Mouse (Mus musculus): Measurements from ENCODE around the gene Bsg. TPM values are rescaled to one million over a fixed set of nuclear protein-coding genes. Genes with fewer than 3 reads are reported as not detected.

Bsg gene
- total RNA-seq, 1 experiment from 2014 or later: 235 TPM

DNA sequence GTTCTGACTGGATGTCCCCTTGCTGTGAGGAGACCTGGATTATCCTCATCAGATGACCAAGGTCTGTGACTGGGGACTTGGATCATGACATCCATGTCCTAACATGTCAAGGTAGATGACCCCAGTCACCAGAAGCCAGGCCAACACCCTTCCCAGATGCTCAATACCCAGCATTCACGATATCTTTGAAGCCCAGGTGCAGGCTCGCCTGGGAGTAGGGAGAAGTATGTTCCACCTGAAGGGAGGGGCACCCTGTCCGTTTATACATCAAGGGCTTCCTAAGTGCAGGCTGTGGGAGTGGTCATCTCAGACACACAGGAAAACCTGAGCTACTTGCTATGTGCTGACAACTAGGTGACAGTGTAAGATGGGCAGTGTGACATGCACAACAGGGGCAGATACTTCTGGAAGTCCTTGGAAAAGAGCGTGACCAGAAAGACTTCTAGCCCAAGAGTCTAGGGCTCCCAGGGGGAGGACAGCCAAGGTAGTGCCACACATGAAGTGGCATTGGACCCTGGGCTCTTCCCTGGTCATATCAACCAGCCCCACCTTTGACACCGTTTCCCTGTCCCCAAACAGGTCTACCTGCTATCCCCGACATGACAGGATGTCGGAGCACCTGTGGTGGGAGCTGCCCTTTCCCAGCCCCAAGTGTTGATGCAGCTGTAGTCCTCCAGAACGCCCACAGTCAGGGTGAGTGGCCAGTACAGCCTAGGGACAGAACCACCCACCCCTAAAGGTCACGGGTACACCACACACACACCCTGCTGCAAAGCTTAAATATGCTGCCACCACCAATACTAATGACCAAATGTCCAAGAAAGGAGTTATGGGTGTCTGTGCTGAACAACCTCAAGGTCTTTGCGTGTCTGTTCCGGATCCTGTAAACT is 23.4 kb upstream of the Bsg start:
- peak; percentile 5 to 13 for ATAC-seq (replicated peaks in 1 of 2; ENCODE audit: insufficient read depth in 1 of 2, low FRiP score in 2 of 2, low TSS enrichment in 1 of 2, low read depth in 1 of 2, poor library complexity in 2 of 2, severe bottlenecking in 2 of 2)

DNA sequence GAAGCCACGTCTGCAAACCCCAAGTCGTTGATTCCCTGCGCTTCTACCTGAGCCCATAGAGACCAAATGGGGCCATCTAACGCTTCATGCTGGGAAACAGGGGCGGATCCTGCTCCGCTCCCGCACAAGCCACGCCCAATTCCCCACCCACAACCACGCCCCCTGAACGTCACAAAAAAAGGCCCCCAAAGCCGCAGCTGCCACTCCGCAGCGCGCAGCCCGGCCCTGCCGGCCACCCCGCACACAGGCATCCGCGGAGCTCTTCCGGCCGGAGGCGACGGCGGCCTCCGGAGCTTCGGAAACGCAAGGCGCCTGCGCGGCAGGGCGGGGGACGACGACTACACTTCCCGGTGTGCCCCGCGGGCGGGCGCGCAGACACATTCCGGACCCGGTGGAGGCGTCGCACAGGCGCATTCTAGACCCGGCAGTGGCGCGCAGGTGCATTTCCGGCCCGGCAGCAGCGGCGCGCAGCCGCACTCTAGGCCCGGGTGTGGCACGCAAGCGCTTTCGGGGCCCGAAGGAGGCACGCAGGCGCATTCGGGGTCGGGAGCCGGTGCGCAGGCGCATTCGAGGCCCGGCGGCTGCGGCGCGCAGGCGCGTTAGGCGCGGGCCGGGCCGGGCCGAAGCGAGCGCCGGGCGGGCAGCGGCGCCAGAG is 22.6 kb upstream of the Bsg start, which contains the start of gene Cdc34:
Cdc34 (plus strand) TSS at position 605 of the 655 bp plus-strand sequence.
- ATAC-seq (replicated peaks in 1 of 2; ENCODE audit: insufficient read depth in 1 of 2, low FRiP score in 2 of 2, low TSS enrichment in 1 of 2, low read depth in 1 of 2, poor library complexity in 2 of 2, severe bottlenecking in 2 of 2): peak; percentile 78 to 79

DNA sequence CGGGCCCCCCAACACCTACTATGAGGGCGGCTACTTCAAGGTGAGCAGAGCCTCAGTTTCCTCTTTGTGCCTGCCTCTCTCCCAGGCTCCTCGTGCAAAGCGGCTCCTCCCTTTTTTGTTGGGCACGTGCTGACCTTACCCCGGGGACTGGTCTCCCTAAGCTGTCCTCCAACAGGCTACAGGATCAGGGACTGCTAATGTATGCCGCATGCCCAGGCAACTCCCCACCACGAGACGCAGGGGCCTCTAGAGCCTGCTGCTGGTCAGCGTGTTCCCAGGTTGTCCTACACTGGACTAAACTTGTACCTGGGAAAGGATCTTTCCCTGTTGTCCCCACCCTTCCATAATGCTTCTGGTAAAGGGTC is 21.8 kb upstream of the Bsg start:
- ATAC-seq (replicated peaks in 1 of 2; ENCODE audit: insufficient read depth in 1 of 2, low FRiP score in 2 of 2, low TSS enrichment in 1 of 2, low read depth in 1 of 2, poor library complexity in 2 of 2, severe bottlenecking in 2 of 2): no peak

DNA sequence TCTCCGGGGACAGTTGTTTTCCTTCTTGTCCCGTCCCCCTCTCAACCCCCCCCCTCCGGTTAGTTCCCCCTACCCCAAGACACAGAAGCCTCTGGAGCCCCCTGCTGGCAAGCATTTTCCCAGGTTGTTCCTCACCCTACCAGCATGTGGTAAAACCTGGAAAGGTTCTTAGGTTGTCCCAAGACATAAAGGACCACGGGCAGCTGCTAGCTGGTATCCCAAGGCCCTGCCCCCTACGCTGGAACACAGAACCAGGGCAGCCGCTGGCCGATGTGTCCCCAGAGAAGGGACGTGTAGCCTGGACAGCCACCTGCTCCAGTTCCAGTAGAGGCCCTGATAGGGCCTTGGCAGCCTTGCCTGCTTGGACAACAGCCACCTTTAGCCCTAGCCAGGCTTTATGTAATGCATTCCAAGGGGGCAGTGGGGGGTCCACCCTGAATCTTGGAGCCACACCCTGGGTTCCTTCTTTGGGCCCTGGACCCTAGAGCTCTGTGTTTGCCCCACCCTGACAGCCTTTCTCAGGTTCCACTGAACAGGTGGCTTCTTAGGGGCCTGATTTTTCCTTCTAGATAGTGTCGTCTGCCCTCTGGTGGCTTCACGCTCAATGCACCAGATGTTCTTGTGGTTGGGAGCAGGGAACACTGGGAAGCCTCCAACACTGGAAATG is 21.2 kb upstream of the Bsg start:
- ATAC-seq (replicated peaks in 1 of 2; ENCODE audit: insufficient read depth in 1 of 2, low FRiP score in 2 of 2, low TSS enrichment in 1 of 2, low read depth in 1 of 2, poor library complexity in 2 of 2, severe bottlenecking in 2 of 2): no peak

DNA sequence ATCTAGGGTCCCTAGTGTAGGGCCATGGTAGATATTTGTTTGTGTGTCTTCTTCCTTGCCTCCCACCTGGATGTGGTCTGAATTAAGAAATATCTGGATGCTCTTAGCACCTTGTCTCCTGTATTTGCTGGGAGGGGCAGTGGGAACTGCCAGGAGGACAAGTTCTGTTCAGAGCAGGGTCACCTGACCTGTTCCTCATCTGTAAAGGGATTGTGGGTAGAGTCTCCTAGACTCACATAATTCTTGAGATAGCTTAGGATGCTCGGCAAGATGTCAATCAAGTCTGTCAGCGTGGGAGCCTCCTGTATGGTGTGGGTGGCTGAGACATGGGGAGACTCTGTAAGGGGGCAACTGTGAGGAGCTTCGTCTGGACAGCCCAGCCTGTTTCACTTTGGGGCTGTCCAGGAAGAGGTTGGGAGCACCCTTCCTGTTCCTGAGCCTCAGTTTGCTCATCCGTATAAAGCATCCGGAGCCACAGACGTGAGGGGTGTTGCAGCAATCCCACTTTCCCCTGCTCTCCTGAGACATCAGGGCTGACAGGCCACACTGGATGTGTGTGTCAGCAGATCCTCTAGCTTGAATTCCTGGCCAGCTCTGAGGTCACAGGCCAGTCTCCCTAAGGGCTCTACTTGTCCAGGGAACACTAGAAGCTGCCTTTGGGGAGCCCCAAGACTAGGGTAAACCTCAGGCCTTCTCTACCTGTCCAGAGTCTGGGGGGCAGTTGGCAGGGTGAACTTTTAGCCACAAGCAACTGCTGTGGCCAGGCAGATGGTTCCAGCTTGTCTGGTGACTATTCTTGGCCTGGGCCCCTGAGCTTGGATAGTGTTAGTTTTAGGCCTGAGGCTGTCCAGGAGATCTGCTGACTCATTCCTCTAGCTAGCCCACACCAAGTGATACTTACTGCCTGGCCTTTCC is 20.3 kb upstream of the Bsg start:
- ATAC-seq (replicated peaks in 1 of 2; ENCODE audit: insufficient read depth in 1 of 2, low FRiP score in 2 of 2, low TSS enrichment in 1 of 2, low read depth in 1 of 2, poor library complexity in 2 of 2, severe bottlenecking in 2 of 2): no peak

DNA sequence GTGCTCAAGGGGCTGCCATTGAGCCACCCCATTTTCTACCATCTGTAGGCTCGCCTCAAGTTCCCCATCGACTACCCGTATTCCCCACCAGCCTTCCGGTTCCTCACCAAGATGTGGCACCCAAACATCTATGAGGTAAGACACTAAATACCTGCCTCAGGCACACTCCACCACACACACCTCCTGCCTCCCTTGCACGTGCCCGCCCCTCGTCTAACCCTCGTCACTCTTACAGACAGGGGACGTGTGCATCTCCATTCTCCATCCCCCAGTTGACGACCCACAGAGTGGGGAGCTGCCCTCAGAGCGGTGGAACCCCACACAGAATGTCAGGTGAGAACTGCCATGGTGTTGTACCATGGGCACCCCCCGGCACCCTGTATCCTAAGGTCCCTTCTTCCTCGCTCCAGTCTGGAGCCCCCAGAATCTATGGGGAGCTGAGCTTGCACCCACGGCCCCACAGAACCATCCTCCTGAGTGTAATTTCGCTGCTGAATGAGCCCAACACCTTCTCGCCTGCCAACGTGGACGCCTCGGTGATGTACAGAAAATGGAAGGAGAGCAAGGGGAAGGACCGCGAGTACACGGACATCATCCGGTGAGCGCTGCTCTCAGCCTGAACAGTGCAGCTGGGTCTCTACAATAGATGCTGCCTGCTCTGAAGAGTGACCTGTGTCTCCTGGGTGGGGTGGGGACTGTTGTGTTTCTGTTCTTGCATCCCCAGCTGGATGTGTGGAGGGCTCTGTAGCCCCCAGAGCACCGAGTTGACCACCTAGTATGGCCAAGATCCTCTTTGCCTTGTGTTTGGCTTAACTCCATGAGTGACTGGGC is 19.3 kb upstream of the Bsg start:
- no peak for ATAC-seq (replicated peaks in 1 of 2; ENCODE audit: insufficient read depth in 1 of 2, low FRiP score in 2 of 2, low TSS enrichment in 1 of 2, low read depth in 1 of 2, poor library complexity in 2 of 2, severe bottlenecking in 2 of 2)

DNA sequence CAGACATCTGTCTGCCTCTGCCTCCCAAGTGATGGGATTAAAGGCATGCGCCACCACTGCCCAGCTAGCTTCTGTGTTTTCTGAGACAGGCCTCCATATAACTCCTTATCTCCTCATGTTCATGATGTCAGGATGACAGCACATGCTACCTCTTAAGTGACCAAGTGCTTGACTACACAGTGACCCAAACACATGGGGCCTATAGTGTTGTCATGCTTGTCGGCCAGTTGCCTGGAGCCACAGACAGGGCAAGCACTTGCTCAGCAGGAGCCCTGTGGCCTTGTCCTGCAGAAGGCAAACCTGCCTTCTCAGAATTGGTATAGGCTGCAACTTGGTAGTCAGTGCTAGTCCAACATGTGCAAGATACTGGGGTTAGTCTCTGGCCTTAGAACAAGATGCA is 18.1 kb upstream of the Bsg start:
- no peak for ATAC-seq (replicated peaks in 1 of 2; ENCODE audit: insufficient read depth in 1 of 2, low FRiP score in 2 of 2, low TSS enrichment in 1 of 2, low read depth in 1 of 2, poor library complexity in 2 of 2, severe bottlenecking in 2 of 2)

DNA sequence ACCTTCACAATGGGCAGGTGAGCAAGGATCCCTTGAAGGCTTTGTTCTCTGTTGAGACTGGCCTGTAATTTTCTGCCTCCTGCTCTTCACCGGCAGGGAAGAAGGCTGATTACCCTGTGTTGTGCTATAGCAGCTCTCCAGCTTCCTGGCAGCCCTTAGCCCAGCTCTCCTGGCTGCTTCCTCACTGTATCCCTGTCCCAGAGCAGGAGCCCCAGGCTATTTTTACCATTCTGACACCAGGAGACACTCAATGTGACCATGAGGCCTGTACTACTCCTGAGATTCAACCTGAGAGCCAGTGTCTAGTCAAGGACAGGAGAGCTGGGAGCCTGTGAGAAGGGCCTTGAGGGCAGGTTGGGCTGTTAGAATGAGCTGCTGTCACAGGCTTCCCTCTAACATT is 17.6 kb upstream of the Bsg start:
- no peak for ATAC-seq (replicated peaks in 1 of 2; ENCODE audit: insufficient read depth in 1 of 2, low FRiP score in 2 of 2, low TSS enrichment in 1 of 2, low read depth in 1 of 2, poor library complexity in 2 of 2, severe bottlenecking in 2 of 2)

DNA sequence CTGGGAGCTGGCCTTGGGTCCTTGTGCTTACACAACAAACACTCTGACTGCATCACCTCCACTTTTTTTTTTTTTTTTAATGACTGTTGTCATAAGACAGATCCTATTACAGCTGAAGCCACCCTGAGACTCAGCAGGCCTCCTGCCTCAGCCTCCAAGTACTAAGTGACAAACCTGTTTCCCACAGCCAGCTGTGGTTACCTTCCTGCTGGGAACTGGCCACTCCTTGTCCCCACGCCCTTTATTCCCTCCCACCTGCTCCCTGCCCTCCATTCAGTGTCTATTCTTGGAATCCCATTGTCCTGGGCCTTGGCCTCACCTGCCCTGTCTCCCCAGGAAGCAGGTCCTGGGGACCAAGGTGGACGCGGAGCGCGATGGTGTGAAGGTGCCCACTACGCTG is 16.8 kb upstream of the Bsg start:
- ATAC-seq (replicated peaks in 1 of 2; ENCODE audit: insufficient read depth in 1 of 2, low FRiP score in 2 of 2, low TSS enrichment in 1 of 2, low read depth in 1 of 2, poor library complexity in 2 of 2, severe bottlenecking in 2 of 2): no peak

DNA sequence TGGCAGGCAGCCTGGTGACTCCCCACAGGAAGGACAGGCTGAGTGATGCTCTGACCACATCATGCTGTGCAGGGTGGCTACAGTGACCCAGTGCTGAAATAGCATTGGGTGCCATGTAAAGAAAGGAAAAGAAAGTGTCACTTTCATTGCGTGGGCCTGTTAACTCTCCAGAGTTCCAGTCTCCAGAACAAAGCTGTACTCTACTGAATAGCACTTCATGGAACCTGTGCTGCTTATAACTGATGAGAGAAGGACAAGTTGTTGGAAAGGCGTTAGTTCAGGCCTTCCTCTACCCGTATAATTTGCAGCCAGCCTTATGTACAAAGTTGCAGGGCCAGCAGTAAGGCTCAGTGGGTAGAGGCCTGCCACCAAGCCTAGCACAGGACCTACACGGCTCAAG is 15.6 kb upstream of the Bsg start, which contains the start of gene Gzmm:
Gzmm (plus strand) TSS at position 301 of the 400 bp plus-strand sequence.
- no peak for ATAC-seq (replicated peaks in 1 of 2; ENCODE audit: insufficient read depth in 1 of 2, low FRiP score in 2 of 2, low TSS enrichment in 1 of 2, low read depth in 1 of 2, poor library complexity in 2 of 2, severe bottlenecking in 2 of 2)

DNA sequence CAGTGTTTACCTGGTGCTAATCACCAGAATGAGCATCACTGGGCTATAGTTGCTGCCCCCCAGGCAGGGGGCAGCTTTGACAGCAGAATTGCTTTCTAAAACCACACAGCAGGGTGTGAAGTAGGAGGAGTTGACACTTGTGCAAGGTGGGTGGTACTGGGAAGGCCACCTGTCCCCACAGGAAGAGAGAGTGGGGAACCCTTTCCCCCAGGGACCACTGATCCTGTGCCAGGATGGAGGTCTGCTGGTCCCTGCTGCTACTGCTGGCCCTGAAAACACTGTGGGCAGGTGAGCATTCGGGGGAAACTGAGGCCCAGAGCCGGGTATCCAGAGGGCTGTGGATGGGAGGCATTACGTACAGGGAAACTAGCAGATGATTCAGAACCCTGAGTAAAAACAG is 15.1 kb upstream of the Bsg start:
- ATAC-seq (replicated peaks in 1 of 2; ENCODE audit: insufficient read depth in 1 of 2, low FRiP score in 2 of 2, low TSS enrichment in 1 of 2, low read depth in 1 of 2, poor library complexity in 2 of 2, severe bottlenecking in 2 of 2): no peak

DNA sequence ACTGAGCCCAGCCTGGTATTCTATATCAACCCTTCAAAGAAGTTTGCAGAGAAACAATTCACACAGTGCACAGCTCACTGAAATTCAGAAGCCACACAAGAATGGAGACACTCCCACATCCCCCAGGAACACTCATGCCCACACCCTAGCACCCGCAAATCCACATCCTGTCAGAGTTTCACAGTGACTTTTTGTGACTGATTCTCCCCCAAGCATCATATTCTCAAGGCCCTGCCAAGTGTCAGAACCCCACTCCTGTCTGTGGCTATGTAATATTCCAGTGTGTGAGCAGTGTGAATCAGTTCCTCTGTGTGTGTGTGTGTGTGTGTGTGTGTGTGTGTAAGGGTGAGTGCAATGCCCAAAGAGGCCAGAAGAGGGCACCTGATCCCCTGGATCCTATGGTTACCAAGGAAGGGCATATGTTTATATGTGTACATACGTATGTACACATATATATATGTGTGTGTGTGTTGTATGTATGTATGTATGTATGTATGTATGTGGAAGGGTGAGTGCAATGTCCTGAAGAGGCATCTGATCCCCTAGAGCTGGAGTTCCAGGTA is 12.2 kb upstream of the Bsg start:
- ATAC-seq (replicated peaks in 1 of 2; ENCODE audit: insufficient read depth in 1 of 2, low FRiP score in 2 of 2, low TSS enrichment in 1 of 2, low read depth in 1 of 2, poor library complexity in 2 of 2, severe bottlenecking in 2 of 2): no peak

DNA sequence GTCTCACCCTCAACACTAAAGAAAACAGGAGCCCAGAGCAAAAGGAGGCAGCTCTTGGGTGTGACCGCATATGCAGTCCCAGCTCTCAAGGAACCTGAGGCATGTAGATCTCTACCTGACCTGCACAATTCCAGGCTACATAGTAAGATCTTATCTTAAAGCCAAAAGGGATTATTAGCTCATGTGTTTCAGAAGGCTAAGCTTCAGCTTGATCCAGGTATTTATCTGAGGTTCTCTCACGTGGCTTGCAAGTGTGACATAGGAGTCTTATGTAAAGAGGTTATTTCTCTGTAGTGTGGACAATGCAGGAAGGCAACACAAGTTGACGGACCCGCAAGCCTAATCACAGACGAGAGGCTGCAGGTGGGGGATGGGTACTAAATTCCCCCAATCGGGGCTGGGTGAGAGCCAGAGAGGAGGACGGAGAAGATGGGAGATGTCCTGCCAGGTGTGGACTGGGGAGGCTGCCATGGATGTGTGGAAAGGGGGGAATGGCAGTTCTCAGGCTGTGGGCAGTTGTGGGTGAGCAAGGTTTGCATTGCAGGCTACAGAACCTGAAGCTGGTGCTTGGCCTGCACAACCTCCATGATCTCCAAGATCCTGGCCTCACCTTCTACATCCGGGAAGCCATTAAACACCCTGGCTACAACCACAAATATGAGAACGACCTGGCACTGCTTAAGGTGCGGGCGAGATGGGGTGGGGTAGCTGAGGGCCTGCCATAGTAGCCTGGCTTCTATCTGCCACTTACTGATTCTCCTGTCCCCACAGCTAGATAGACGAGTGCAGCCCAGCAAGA is 10.5 kb upstream of the Bsg start:
- no peak for ATAC-seq (replicated peaks in 1 of 2; ENCODE audit: insufficient read depth in 1 of 2, low FRiP score in 2 of 2, low TSS enrichment in 1 of 2, low read depth in 1 of 2, poor library complexity in 2 of 2, severe bottlenecking in 2 of 2)

DNA sequence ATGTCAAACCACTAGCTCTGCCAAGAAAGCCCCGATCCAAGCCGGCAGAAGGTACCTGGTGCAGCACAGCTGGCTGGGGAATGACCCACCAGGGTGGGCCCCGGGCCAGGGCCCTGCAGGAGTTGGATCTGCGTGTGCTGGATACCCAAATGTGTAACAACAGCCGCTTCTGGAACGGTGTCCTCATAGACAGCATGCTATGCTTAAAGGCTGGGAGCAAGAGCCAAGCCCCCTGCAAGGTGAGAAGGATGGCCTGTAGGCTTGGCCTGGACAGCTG is 10.0 kb upstream of the Bsg start:
- no peak for ATAC-seq (replicated peaks in 1 of 2; ENCODE audit: insufficient read depth in 1 of 2, low FRiP score in 2 of 2, low TSS enrichment in 1 of 2, low read depth in 1 of 2, poor library complexity in 2 of 2, severe bottlenecking in 2 of 2)

DNA sequence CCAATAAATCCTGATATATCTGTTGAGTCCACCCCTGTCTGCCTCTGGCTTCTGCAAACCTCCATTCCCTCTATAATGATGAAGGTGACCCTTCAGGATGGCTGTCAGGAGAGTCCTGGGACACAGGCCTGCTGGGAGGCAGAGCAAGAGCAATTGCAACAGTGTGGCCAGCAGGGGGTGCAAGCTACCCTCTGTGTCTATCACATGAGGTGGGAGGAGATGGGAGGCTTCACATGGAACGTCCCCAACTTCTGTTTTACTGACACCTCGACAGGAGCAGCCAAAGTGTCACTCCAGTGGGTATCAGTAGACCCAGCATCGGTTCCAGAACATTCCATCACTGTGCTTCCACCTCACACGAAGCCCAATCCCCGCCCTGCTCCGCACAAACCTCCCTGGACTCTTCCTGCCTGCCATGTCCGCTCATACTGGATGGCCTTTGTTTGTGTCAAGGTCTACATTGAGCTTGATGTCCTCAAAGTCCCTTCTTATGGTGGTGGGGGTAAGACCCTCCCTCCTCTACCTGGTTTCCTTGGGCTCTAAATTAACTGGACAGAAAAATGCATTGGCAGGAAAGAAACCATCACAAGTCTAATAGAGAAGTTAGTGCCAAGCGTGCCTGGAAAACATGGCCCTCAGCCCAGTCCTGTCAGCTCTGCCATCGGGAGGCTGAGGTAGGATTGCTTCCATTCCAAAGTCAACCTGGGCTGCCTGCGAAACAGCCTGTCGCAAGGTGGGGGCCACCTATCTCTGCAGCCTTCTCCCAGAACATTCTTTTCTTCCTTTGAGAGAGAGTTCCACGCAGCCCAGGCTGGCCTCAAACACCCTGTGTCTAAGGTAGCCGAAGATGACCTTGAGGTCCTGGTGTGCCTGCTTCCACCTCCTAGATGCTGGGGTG is 8.8 kb upstream of the Bsg start:
- peak; percentile 83 to 84 for ATAC-seq (replicated peaks in 1 of 2; ENCODE audit: insufficient read depth in 1 of 2, low FRiP score in 2 of 2, low TSS enrichment in 1 of 2, low read depth in 1 of 2, poor library complexity in 2 of 2, severe bottlenecking in 2 of 2)
